Mouse (Mus musculus) intestine, embryonic 15.5 days (tissue): ENCODE measurements at regions not wholly inside any gene's neighbourhood (a gene's known extent, or its start where the extent isn't known, plus 50 kb on each side); places are given as distances from the start of the nearest gene placed in this dataset.
"Not testable (repeated sequence)": the region's sequence is repeated elsewhere in the genome, so short reads cannot be mapped to it uniquely, and the experiment has no call there.

Experiments used
- ATAC-seq: fragments of 200-750 bp; cut with Nextera tagmentation; 2 replicates; pipeline ENCODE4 v1.8.0; 2017; ENCODE audit warnings: moderate TSS enrichment, moderate library complexity
- H3K27ac ChIP-seq: fragments of 300-500 bp; sonication (generic); 2 replicates; pipeline ENCODE4 v1.5.1; 2015; ENCODE audit warnings: mild to moderate bottlenecking, inconsistent platforms
- H3K27me3 ChIP-seq: fragments of 300-500 bp; sonication (generic); replicated peaks from 2 replicates; pipeline ENCODE4 v1.6.1; 2015; ENCODE audit warnings: inconsistent platforms
- H3K36me3 ChIP-seq: fragments of 300-500 bp; sonication (generic); 2 replicates; pipeline ENCODE4 v1.6.1; 2015; ENCODE audit warnings: inconsistent platforms
- H3K4me1 ChIP-seq: fragments of 300-500 bp; sonication (generic); replicated peaks from 2 replicates; pipeline ENCODE4 v1.6.1; 2015; ENCODE audit warnings: inconsistent platforms
- H3K4me2 ChIP-seq: fragments of 300-500 bp; sonication (generic); replicated peaks from 2 replicates; pipeline ENCODE4 v1.6.1; 2015; ENCODE audit warnings: mild to moderate bottlenecking, inconsistent platforms
- H3K4me3 ChIP-seq: fragments of 300-500 bp; sonication (generic); replicated peaks from 2 replicates; pipeline ENCODE4 v1.5.1; 2015; ENCODE audit warnings: inconsistent platforms
- H3K9ac ChIP-seq: fragments of 300-500 bp; sonication (generic); 2 replicates; pipeline ENCODE4 v1.6.1; 2015; ENCODE audit warnings: inconsistent platforms
- H3K9me3 ChIP-seq: fragments of 300-500 bp; sonication (generic); 2 replicates; pipeline ENCODE4 v1.6.1; 2016; ENCODE audit warnings: inconsistent platforms
- WGBS: fragments of 180-500 bp; shearing (Covaris S2); methylation state at CpG from one replicate; pipeline ENCODE4 v1.1.7; 2015; 5-methylcytosine and 5-hydroxymethylcytosine counted together

- H3K4me1 ChIP-seq = no peaks in the 10 kb centered on the region
- H3K9me3 ChIP-seq = no peaks in the 10 kb centered on the region
- no peaks in the 10 kb centered on the region for H3K27me3 ChIP-seq
- no peak overlapping the region for H3K27ac ChIP-seq
- no peak overlapping the region for H3K9ac ChIP-seq
- ATAC-seq = no peak
- H3K36me3 ChIP-seq = no peaks in the 10 kb centered on the region
- no peak overlapping the region for H3K4me3 ChIP-seq
- H3K4me2 ChIP-seq = no peak overlapping the region
Measured at GRCm38 (mm10) chr1:7671566-7671965, 2863.9 kb downstream of the Gm37988 start.

DNA sequence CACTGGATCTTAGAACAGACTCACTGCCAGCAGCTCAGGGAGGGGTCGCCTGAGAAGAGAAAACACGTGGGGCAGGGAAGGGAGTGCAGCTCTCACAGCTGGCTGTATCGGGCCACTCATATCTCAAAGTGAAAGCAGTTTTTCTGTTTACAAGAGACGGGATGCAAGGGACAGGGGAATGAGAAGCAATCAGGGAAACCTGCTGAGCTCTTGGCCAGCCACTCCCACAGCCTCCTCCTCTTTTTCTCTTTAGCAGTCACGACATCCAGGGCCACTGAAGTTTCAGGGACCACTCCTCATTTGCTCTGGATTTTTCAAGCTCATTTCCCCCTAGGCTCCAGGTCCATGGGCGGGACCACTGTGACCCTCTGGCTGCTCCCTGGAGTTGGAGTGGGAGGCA is 2901.5 kb downstream of the Gm37988 start:
- H3K4me1 ChIP-seq, H3K4me2 ChIP-seq, ATAC-seq, H3K9ac ChIP-seq, H3K9me3 ChIP-seq, H3K36me3 ChIP-seq, H3K4me3 ChIP-seq, H3K27me3 ChIP-seq, H3K27ac ChIP-seq: not testable (repeated sequence)
- 85% methylated on average over 6 of the region's 6 CpGs for WGBS

DNA sequence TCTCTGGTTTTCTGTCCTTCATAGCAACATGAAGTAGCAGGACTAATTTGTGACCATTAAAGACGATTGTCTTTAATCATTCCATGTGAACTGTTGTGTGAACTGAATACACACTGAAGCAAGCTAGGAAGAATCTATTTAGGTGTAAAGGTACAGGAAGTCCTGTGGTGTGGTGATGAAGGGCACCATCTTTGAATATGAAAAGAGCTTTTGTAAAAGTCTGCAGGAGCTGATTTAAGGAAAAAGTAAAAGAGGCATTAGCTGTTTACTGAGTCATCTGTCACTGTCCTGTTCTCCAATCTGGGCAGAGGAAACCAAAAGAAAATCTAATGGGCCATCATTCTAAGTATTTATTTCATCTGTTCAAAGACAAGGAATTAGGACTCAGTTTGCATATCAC is 2925.0 kb downstream of the Gm37988 start:
- no peak overlapping the region for H3K4me2 ChIP-seq
- H3K9me3 ChIP-seq = no peaks in the 10 kb centered on the region
- WGBS = 60% methylated on average over 1 of the region's 1 CpGs
- H3K27ac ChIP-seq = no peak overlapping the region
- no peak for ATAC-seq
- no peaks in the 10 kb centered on the region for H3K27me3 ChIP-seq
- H3K4me1 ChIP-seq = no peaks in the 10 kb centered on the region
- no peak overlapping the region for H3K4me3 ChIP-seq
- no peak overlapping the region for H3K9ac ChIP-seq
- H3K36me3 ChIP-seq = no peaks in the 10 kb centered on the region

DNA sequence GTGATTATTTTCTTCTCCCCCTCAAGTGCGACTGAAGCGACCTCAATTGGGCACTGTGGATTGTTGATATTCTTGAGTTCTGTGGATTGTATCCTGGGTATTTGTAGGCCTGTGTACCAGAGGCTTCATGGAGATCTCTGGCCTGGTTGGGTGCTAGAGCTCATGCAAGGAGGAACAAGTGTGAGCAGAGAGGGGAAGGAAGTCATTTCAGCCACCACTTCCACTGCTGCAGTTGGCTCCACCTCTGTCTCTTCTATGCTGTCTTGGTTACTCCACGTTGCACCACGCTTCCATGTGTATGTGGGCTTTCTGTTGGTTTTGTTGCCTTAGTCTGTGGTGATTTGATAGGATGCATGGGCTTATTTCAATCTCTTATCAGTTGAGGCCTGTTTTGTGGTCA is 2929.6 kb downstream of the Gm37988 start:
- no peaks in the 10 kb centered on the region for H3K27me3 ChIP-seq
- WGBS = 88% methylated on average over 4 of the region's 4 CpGs
- H3K4me2 ChIP-seq = no peak overlapping the region
- no peaks in the 10 kb centered on the region for H3K9me3 ChIP-seq
- no peak overlapping the region for H3K27ac ChIP-seq
- ATAC-seq = no peak
- no peak overlapping the region for H3K9ac ChIP-seq
- H3K4me1 ChIP-seq = no peaks in the 10 kb centered on the region
- H3K36me3 ChIP-seq = no peaks in the 10 kb centered on the region
- no peak overlapping the region for H3K4me3 ChIP-seq

- Histone ChIP-seq H3K9me3 (no peaks in the 10 kb centered on the region), H3K27me3 (no peaks in the 10 kb centered on the region), H3K9ac (no peak overlapping the region), H3K4me3 (no peak overlapping the region), H3K4me1 (no peaks in the 10 kb centered on the region), H3K4me2 (no peak overlapping the region), H3K27ac (no peak overlapping the region), H3K36me3 (no peaks in the 10 kb centered on the region)
- 46% methylated on average over 5 of the region's 5 CpGs for WGBS
- no peak for ATAC-seq
Measured at GRCm38 (mm10) chr1:7745887-7746286, 2938.2 kb downstream of the Gm37988 start.

GRCm38 (mm10) chr1:7776720-7777119 is 2969.0 kb downstream of the Gm37988 start:
- no peak for ATAC-seq
- Histone ChIP-seq H3K4me3 (no peak overlapping the region), H3K27ac (no peak overlapping the region), H3K36me3 (no peaks in the 10 kb centered on the region), H3K4me2 (no peak overlapping the region), H3K9ac (no peak overlapping the region), H3K27me3 (no peaks in the 10 kb centered on the region), H3K4me1 (0 out of 2 replicates have a peak, but pooled peaks cover 8% of the 10 kb centered on the region), H3K9me3 (no peaks in the 10 kb centered on the region)
- WGBS = 27% methylated on average over 1 of the region's 1 CpGs

DNA sequence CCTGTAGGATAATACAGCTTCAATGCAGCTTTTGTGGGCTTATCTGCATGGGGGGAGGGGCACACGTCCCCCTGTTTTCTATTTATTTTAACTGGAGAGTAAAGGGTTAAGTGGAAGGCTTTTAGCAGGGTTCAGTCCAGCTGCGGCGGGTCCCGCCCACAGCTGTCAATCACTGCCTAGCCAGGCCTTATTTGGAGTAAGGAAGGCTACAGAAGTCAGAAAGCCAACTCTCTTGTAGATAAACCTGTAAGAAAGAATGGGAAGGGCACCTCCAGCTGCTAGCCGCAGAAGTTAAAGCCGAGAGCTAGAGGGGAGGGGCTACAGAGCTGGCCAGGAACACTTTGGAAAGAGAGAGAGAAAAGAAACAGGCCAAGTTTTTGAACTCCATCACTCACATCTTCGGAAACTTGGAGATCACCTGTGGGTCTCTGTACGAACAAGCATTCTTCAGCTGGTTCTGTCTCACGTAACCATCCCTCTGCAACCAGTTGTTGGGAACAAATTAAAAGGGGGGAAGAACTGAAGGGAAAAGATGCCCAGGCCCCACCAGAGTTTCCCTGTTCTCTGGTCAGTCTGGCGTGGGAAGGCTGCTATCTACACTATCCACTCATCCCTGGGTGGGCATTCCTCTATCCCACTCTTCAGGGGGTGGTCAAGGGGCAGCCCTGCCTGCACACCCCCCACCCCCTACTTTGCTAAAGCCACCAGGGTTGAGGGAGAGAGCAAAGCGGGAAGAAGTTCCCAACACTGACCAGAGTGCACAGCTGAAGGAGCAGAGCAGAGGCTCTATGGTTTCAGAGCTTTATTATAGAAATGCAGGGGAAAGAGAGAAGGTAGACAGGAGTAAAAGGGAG is 2969.7 kb downstream of the Gm37988 start:
- 7% methylated on average over 11 of the region's 11 CpGs for WGBS
- H3K27me3 ChIP-seq = no peaks in the 10 kb centered on the region
- H3K36me3 ChIP-seq = no peaks in the 10 kb centered on the region
- peak; percentile 93 for ATAC-seq
- H3K4me3 ChIP-seq = no peak overlapping the region
- peak overlapping the region; percentile 33; the same call in 1 of the 2 replicates for H3K4me2 ChIP-seq
- no peak overlapping the region for H3K9ac ChIP-seq
- H3K4me1 ChIP-seq = 0 out of 2 replicates have a peak, but pooled peaks cover 8% of the 10 kb centered on the region
- no peaks in the 10 kb centered on the region for H3K9me3 ChIP-seq
- no peak overlapping the region for H3K27ac ChIP-seq

DNA sequence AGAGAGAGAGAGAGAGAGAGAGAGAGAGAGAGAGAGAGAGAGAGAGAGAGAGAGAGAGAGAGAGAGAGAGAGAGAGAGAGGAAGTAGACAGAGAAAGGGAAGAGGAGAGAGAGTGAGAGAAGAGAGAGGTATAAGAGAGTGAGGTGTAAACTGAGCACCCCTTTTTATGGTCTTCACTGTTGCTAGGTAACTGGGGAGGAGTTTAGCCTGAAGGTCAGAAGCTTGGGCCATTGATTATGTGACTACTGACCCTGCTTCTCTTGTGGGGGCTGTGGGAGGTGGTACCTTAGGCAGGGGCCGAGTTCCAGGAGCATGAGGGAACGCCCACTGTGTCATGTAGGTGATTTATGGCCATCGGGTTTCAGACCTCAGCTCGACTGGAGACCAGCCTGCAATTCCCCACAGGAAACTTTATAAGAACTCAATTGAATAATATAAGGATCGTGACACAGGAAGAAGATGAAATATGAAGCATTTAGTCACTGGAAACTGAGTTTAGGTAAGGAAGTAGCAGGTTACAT is 2970.4 kb downstream of the Gm37988 start:
- not testable (repeated sequence) for H3K36me3 ChIP-seq, H3K27ac ChIP-seq, H3K9ac ChIP-seq, ATAC-seq, H3K4me3 ChIP-seq, H3K4me2 ChIP-seq, H3K9me3 ChIP-seq, H3K4me1 ChIP-seq, H3K27me3 ChIP-seq
- WGBS = 4% methylated on average over 5 of the region's 5 CpGs

DNA sequence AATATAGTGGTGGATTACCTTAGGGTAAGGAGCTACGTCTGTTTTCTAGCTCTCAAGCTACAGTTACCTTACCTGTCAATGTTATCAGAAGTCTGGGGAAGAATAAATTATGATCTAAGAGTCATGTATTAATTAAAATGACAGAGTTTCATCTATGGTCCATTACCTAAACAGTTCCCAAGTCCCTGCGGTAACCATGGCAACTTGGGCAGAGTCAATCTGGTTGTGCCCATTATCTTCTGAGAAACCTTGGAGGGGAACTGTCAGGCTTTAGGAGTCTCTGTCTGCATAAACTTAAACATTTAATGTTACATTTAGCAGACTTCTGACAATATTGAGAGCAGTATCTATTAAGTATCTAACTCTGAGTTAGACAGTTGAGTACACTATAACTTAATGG is 2971.0 kb downstream of the Gm37988 start:
- H3K4me3 ChIP-seq = no peak overlapping the region
- no peak for ATAC-seq
- no peaks in the 10 kb centered on the region for H3K27me3 ChIP-seq
- H3K27ac ChIP-seq = no peak overlapping the region
- H3K36me3 ChIP-seq = no peaks in the 10 kb centered on the region
- 0 out of 2 replicates have a peak, but pooled peaks cover 8% of the 10 kb centered on the region for H3K4me1 ChIP-seq
- H3K4me2 ChIP-seq = no peak overlapping the region
- H3K9me3 ChIP-seq = no peaks in the 10 kb centered on the region
- WGBS = 47% methylated on average over 2 of the region's 2 CpGs
- no peak overlapping the region for H3K9ac ChIP-seq

DNA sequence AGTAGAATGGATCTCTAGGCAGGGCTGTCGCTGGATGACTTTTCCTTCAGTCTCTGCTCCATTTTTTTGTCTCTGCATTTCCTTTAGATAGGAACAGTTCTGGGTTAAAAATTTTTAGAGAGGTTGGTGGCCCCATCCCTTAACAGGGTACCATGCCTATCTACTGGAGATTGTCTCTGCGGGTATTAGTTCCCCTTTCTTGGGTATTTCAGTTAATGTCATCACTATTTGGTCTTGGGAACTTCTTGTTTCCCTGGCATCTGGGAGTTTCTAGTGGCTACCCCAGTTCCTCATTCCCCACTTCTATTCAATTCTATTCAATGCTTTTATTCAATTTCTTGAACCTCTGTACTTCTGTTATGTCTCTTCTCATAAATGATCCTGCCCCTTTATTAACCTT is 3016.3 kb downstream of the Gm37988 start:
- WGBS = 93% methylated on average over 2 of the region's 2 CpGs
- Histone ChIP-seq H3K4me1 (no peaks in the 10 kb centered on the region), H3K9ac (no peak overlapping the region), H3K9me3 (no peaks in the 10 kb centered on the region), H3K27ac (no peak overlapping the region), H3K27me3 (no peaks in the 10 kb centered on the region), H3K36me3 (no peaks in the 10 kb centered on the region), H3K4me2 (no peak overlapping the region), H3K4me3 (no peak overlapping the region)
- no peak for ATAC-seq
